Mouse (Mus musculus) forebrain, embryonic 14.5 days (tissue): Measurements from ENCODE around the gene Stk11ip. TPM values are rescaled to one million over a fixed set of nuclear protein-coding genes. Genes with fewer than 3 reads are reported as not detected.

Source experiments
- ATAC-seq: fragments of 200-750 bp; cut with Nextera tagmentation; 2 replicates; pipeline ENCODE4 v1.8.0; 2017; ENCODE audit warnings: mild to moderate bottlenecking, moderate library complexity
- DNase-seq: peaks from one replicate; pipeline ENCODE4 v3.0.0-alpha.2; 2015; ENCODE audit warnings: low spot score
- H3K27ac ChIP-seq: fragments of 300-500 bp; sonication (generic); 2 replicates; pipeline ENCODE4 v1.5.1; 2014; ENCODE audit warnings: low read depth, mild to moderate bottlenecking, control low read depth, low read length, moderate library complexity
- H3K27me3 ChIP-seq: fragments of 300-500 bp; sonication (generic); replicated peaks from 2 replicates; pipeline ENCODE4 v1.6.1; 2014; ENCODE audit warnings: low read length, control low read depth, mixed read lengths; ENCODE audit not compliant: control insufficient read depth, insufficient read depth
- H3K36me3 ChIP-seq: fragments of 300-500 bp; sonication (generic); 2 replicates; pipeline ENCODE4 v1.6.1; 2014; ENCODE audit warnings: low read length, control low read depth; ENCODE audit not compliant: control insufficient read depth, insufficient read depth
- H3K4me1 ChIP-seq: fragments of 300-500 bp; sonication (generic); 2 replicates; pipeline ENCODE4 v1.6.1; 2014; ENCODE audit warnings: antibody characterized with exemption, low read length, control low read depth; ENCODE audit not compliant: control insufficient read depth, insufficient read depth
- H3K4me2 ChIP-seq: fragments of 300-500 bp; sonication (generic); 2 replicates; pipeline ENCODE4 v1.6.1; 2014; ENCODE audit warnings: mild to moderate bottlenecking, control low read depth, low read length
- H3K4me3 ChIP-seq: fragments of 300-500 bp; sonication (generic); 2 replicates; pipeline ENCODE4 v1.5.1; 2014; ENCODE audit warnings: low read depth, low read length, control low read depth
- H3K9ac ChIP-seq: fragments of 300-500 bp; sonication (generic); 2 replicates; pipeline ENCODE4 v1.6.1; 2014; ENCODE audit warnings: mild to moderate bottlenecking, low read length, control low read depth, moderate library complexity
- H3K9me3 ChIP-seq: fragments of 300-500 bp; sonication (generic); replicated peaks from 2 replicates; pipeline ENCODE4 v1.6.1; 2016; ENCODE audit warnings: low read length, control low read depth, mixed read lengths; ENCODE audit not compliant: control insufficient read depth
- WGBS: fragments of 180-500 bp; shearing (Covaris S2); extraction: QIAGEN DNeasy Blood & Tissue Kit; methylation state at CpG from one replicate; pipeline ENCODE4 v1.1.7; 2014; 5-methylcytosine and 5-hydroxymethylcytosine counted together
- polyA plus RNA-seq: library from polyadenylated mRNA; unstranded; fragments of >200 nt; fragmentation: Nextera tagmentation; extraction: Ambion mirVana; gene quantifications from 2 replicates; pipeline ENCODE4 v1.2.1, GENCODE M21; 2014

The Stk11ip gene
- polyA plus RNA-seq, 1 experiment from 2014 or later, result 8.7 TPM

- DNase-seq (no peak), ATAC-seq (no peak)
- no peaks in the 10 kb centered on the region for H3K27me3 ChIP-seq
- peaks cover 77% of the 10 kb centered on the region for H3K36me3 ChIP-seq
- H3K4me3 ChIP-seq, result no peak overlapping the region
- H3K4me2 ChIP-seq, result no peak overlapping the region
- WGBS, result 76% methylated on average over 4 of the region's 4 CpGs
- H3K4me1 ChIP-seq, result no peaks in the 10 kb centered on the region
- H3K9me3 ChIP-seq, result no peaks in the 10 kb centered on the region
- no peak overlapping the region for H3K27ac ChIP-seq
- H3K9ac ChIP-seq, result no peak overlapping the region
Measured at GRCm38 (mm10) chr1:75530546-75530945, 9.2 kb downstream of the Stk11ip start.

GRCm38 (mm10) chr1:75532280-75533172 is 11.2 kb downstream of the Stk11ip start:
- Histone ChIP-seq H3K27me3 (no peaks in the 10 kb centered on the region), H3K27ac (no peak overlapping the region), H3K4me2 (no peak overlapping the region), H3K9me3 (no peaks in the 10 kb centered on the region), H3K4me1 (no peaks in the 10 kb centered on the region), H3K9ac (no peak overlapping the region), H3K36me3 (peaks cover 69% of the 10 kb centered on the region), H3K4me3 (no peak overlapping the region)
- 90% methylated on average over 19 of the region's 19 CpGs for WGBS
- DNase-seq, result no peak
- no peak for ATAC-seq

GRCm38 (mm10) chr1:75533325-75534252 is 12.3 kb downstream of the Stk11ip start:
- peaks cover 59% of the 10 kb centered on the region for H3K36me3 ChIP-seq

GRCm38 (mm10) chr1:75537587-75537986 is 16.3 kb downstream of the Stk11ip start:
- Histone ChIP-seq H3K4me3 (no peak overlapping the region), H3K4me2 (no peak overlapping the region), H3K9ac (no peak overlapping the region), H3K27me3 (no peaks in the 10 kb centered on the region), H3K36me3 (peaks cover 26% of the 10 kb centered on the region), H3K4me1 (no peaks in the 10 kb centered on the region), H3K27ac (no peak overlapping the region), H3K9me3 (no peaks in the 10 kb centered on the region)
- ATAC-seq (no peak), DNase-seq (no peak)
- WGBS, result 89% methylated on average over 2 of the region's 2 CpGs

More at GRCm38 (mm10) chr1:75533325-75534252, 12.3 kb downstream of the Stk11ip start:
- WGBS, result 86% methylated on average over 17 of the region's 19 CpGs
- DNase-seq (no peak), ATAC-seq (no peak)
- H3K27me3 ChIP-seq, result no peaks in the 10 kb centered on the region
- H3K4me1 ChIP-seq, result no peaks in the 10 kb centered on the region
- no peak overlapping the region for H3K27ac ChIP-seq
- no peaks in the 10 kb centered on the region for H3K9me3 ChIP-seq
- no peak overlapping the region for H3K9ac ChIP-seq
- no peak overlapping the region for H3K4me3 ChIP-seq
- no peak overlapping the region for H3K4me2 ChIP-seq

- Histone ChIP-seq H3K9ac (no peak overlapping the region), H3K27ac (no peak overlapping the region), H3K9me3 (no peaks in the 10 kb centered on the region), H3K27me3 (no peaks in the 10 kb centered on the region), H3K36me3 (peaks cover 21% of the 10 kb centered on the region; the same call in 1 of the 2 replicates), H3K4me2 (no peak overlapping the region), H3K4me3 (no peak overlapping the region), H3K4me1 (no peaks in the 10 kb centered on the region)
- ATAC-seq (no peak), DNase-seq (no peak)
- WGBS, result 81% methylated on average over 9 of the region's 9 CpGs
Measured at GRCm38 (mm10) chr1:75538597-75539190, 17.4 kb downstream of the Stk11ip start.

GRCm38 (mm10) chr1:75541496-75541895 is 20.2 kb downstream of the Stk11ip start:
- DNase-seq, result no peak
- no peak overlapping the region for H3K4me3 ChIP-seq
- peaks cover 1% of the 10 kb centered on the region; the same call in 1 of the 2 replicates for H3K36me3 ChIP-seq
- H3K9me3 ChIP-seq, result no peaks in the 10 kb centered on the region
- H3K9ac ChIP-seq, result no peak overlapping the region
- peaks cover 3% of the 10 kb centered on the region; the same call in 1 of the 2 replicates for H3K4me1 ChIP-seq
- H3K27ac ChIP-seq, result no peak overlapping the region
- no peak overlapping the region for H3K4me2 ChIP-seq
- no peaks in the 10 kb centered on the region for H3K27me3 ChIP-seq
- ATAC-seq, result no peak
- 94% methylated on average over 7 of the region's 7 CpGs for WGBS

GRCm38 (mm10) chr1:75544351-75544750 is 23.0 kb downstream of the Stk11ip start:
- Histone ChIP-seq H3K27ac (no peak overlapping the region), H3K4me1 (peaks cover 10% of the 10 kb centered on the region), H3K27me3 (no peaks in the 10 kb centered on the region), H3K9ac (no peak overlapping the region), H3K4me2 (no peak overlapping the region), H3K9me3 (no peaks in the 10 kb centered on the region), H3K36me3 (0 out of 2 replicates have a peak, but pooled peaks cover 4% of the 10 kb centered on the region), H3K4me3 (no peak overlapping the region)
- DNase-seq (no peak), ATAC-seq (no peak)
- WGBS, result 96% methylated on average over 6 of the region's 6 CpGs
